Mouse (Mus musculus): ENCODE data around the gene Ahsg.

DNA sequence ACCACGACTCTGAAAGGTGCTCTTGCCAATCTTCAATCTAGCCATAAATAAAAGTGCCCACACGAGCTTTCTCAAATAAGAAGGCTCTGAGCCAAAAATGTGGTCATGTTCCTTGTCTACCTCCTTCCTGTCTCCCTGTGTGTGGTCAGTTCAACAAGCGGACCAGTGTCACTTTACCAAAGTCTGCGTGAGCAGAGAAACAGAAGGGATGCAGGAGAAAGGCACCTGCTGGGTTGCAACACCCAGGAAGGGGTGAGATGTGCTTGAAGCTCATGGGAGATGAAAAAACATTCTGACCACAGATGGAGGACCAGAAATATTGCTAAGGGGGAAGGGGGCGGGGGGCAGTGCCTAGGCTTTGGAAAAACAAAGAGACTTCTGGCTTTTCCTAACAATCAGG lies 8.3 kb downstream of the Ahsg start:
- TF ChIP-seq CTCF (IDR thresholded peaks at IDR 0.05; ENCODE audit: low read depth, low read length) = no peak
- no peak for TF ChIP-seq POLR2A (IDR thresholded peaks at IDR 0.05; ENCODE audit: insufficient read depth, low read length)
- no peak for TF ChIP-seq EP300 (IDR thresholded peaks at IDR 0.05; ENCODE audit: insufficient read depth, low read depth, low read length)

Measured in ES-Bruce4 (cell line).